Mouse (Mus musculus) embryonic facial prominence, embryonic 15.5 days (tissue): ENCODE results near the gene Acox2. TPM values are rescaled to one million over a fixed set of nuclear protein-coding genes. Genes with fewer than 3 reads are reported as not detected.
A peak's percentile ranks its signal among the peaks of the same experiment; 100 is the strongest.

ENCODE experiments used
- ATAC-seq: fragments of 200-750 bp; cut with Nextera tagmentation; 2 replicates; pipeline ENCODE4 v1.8.0; 2017; ENCODE audit warnings: low read depth, moderate TSS enrichment; ENCODE audit not compliant: insufficient number of reproducible peaks, low FRiP score, low TSS enrichment
- H3K27ac ChIP-seq: fragments of 300-500 bp; sonication (generic); replicated peaks from 2 replicates; pipeline ENCODE4 v1.5.1; 2015; ENCODE audit warnings: mild to moderate bottlenecking, inconsistent platforms
- H3K27me3 ChIP-seq: fragments of 300-500 bp; sonication (generic); 2 replicates; pipeline ENCODE4 v1.6.1; 2015; ENCODE audit warnings: inconsistent platforms
- H3K36me3 ChIP-seq: fragments of 300-500 bp; sonication (generic); 2 replicates; pipeline ENCODE4 v1.6.1; 2015; ENCODE audit warnings: mild to moderate bottlenecking, inconsistent platforms
- H3K4me1 ChIP-seq: fragments of 300-500 bp; sonication (generic); 2 replicates; pipeline ENCODE4 v1.6.1; 2015; ENCODE audit warnings: inconsistent platforms
- H3K4me2 ChIP-seq: fragments of 300-500 bp; sonication (generic); replicated peaks from 2 replicates; pipeline ENCODE4 v1.6.1; 2015; ENCODE audit warnings: mild to moderate bottlenecking, inconsistent platforms
- H3K4me3 ChIP-seq: fragments of 300-500 bp; sonication (generic); replicated peaks from 2 replicates; pipeline ENCODE4 v1.5.1; 2015; ENCODE audit warnings: mild to moderate bottlenecking, inconsistent platforms
- H3K9ac ChIP-seq: fragments of 300-500 bp; sonication (generic); 2 replicates; pipeline ENCODE4 v1.6.1; 2015; ENCODE audit warnings: inconsistent platforms
- H3K9me3 ChIP-seq: fragments of 300-500 bp; sonication (generic); replicated peaks from 2 replicates; pipeline ENCODE4 v1.6.1; 2016; ENCODE audit warnings: inconsistent platforms
- WGBS: fragments of 180-500 bp; shearing (Covaris S2); methylation state at CpG from one replicate; pipeline ENCODE4 v1.1.7; 2015; 5-methylcytosine and 5-hydroxymethylcytosine counted together
- polyA plus RNA-seq: library from polyadenylated mRNA; unstranded; fragments of >200 nt; fragmentation: Nextera tagmentation; extraction: Ambion mirVana; gene quantifications from 2 replicates; pipeline ENCODE4 v1.2.1, GENCODE M21; 2015

The Acox2 gene
- polyA plus RNA-seq, 1 experiment from 2014 or later, result 3.7 TPM

- H3K27me3 ChIP-seq, result no peaks in the 10 kb centered on the region
- H3K27ac ChIP-seq, result no peak overlapping the region
- H3K4me3 ChIP-seq, result no peak overlapping the region
- H3K36me3 ChIP-seq, result peaks cover 10% of the 10 kb centered on the region; the same call in 1 of the 2 replicates
- no peaks in the 10 kb centered on the region for H3K4me1 ChIP-seq
- no peaks in the 10 kb centered on the region for H3K9me3 ChIP-seq
- WGBS, result 95% methylated on average over 16 of the region's 16 CpGs
- H3K9ac ChIP-seq, result no peak overlapping the region
- ATAC-seq, result no peak
- no peak overlapping the region for H3K4me2 ChIP-seq
These were observed 36.6 kb downstream of the Acox2 start for GRCm38 (mm10) chr14:8222561-8222960.

- WGBS, result 85% methylated on average over 2 of the region's 2 CpGs
- Histone ChIP-seq H3K4me1 (no peaks in the 10 kb centered on the region), H3K9me3 (no peaks in the 10 kb centered on the region), H3K4me2 (no peak overlapping the region), H3K27ac (no peak overlapping the region), H3K27me3 (no peaks in the 10 kb centered on the region), H3K4me3 (no peak overlapping the region), H3K9ac (no peak overlapping the region), H3K36me3 (peaks cover 10% of the 10 kb centered on the region; the same call in 1 of the 2 replicates)
- ATAC-seq, result no peak
These were observed 38.2 kb downstream of the Acox2 start for GRCm38 (mm10) chr14:8220912-8221311.

- 62% methylated on average over 7 of the region's 7 CpGs for WGBS
These were observed 38.8 kb downstream of the Acox2 start for GRCm38 (mm10) chr14:8220306-8220705.

GRCm38 (mm10) chr14:8219876-8220275 lies 39.3 kb downstream of the Acox2 start:
- no peaks in the 10 kb centered on the region for H3K9me3 ChIP-seq
- WGBS, result 73% methylated on average over 11 of the region's 11 CpGs
- H3K36me3 ChIP-seq, result peaks cover 10% of the 10 kb centered on the region; the same call in 1 of the 2 replicates
- H3K27me3 ChIP-seq, result no peaks in the 10 kb centered on the region
- ATAC-seq, result no peak
- peaks cover 8% of the 10 kb centered on the region; the same call in 1 of the 2 replicates for H3K4me1 ChIP-seq
- H3K27ac ChIP-seq, result no peak overlapping the region
- H3K4me2 ChIP-seq, result no peak overlapping the region
- no peak overlapping the region for H3K4me3 ChIP-seq
- H3K9ac ChIP-seq, result no peak overlapping the region

More at GRCm38 (mm10) chr14:8220306-8220705, 38.8 kb downstream of the Acox2 start:
- H3K27me3 ChIP-seq, result no peaks in the 10 kb centered on the region
- ATAC-seq, result no peak
- H3K4me1 ChIP-seq, result peaks cover 5% of the 10 kb centered on the region; the same call in 1 of the 2 replicates
- H3K4me3 ChIP-seq, result no peak overlapping the region
- H3K36me3 ChIP-seq, result peaks cover 10% of the 10 kb centered on the region; the same call in 1 of the 2 replicates
- no peaks in the 10 kb centered on the region for H3K9me3 ChIP-seq
- no peak overlapping the region for H3K27ac ChIP-seq
- H3K4me2 ChIP-seq, result no peak overlapping the region
- H3K9ac ChIP-seq, result no peak overlapping the region

- ATAC-seq, result no peak
- peaks cover 8% of the 10 kb centered on the region; the same call in 1 of the 2 replicates for H3K4me1 ChIP-seq
- H3K4me2 ChIP-seq, result no peak overlapping the region
- no peaks in the 10 kb centered on the region for H3K9me3 ChIP-seq
- H3K4me3 ChIP-seq, result no peak overlapping the region
- H3K27me3 ChIP-seq, result no peaks in the 10 kb centered on the region
- H3K27ac ChIP-seq, result no peak overlapping the region
- H3K36me3 ChIP-seq, result peaks cover 10% of the 10 kb centered on the region; the same call in 1 of the 2 replicates
- no peak overlapping the region for H3K9ac ChIP-seq
- 45% methylated on average over 10 of the region's 10 CpGs for WGBS
These were observed 40.3 kb downstream of the Acox2 start for GRCm38 (mm10) chr14:8218730-8219380.

GRCm38 (mm10) chr14:8218238-8218637 lies 40.9 kb downstream of the Acox2 start:
- WGBS, result 57% methylated on average over 7 of the region's 7 CpGs
- Histone ChIP-seq H3K9ac (no peak overlapping the region), H3K36me3 (peaks cover 10% of the 10 kb centered on the region; the same call in 1 of the 2 replicates), H3K27me3 (no peaks in the 10 kb centered on the region), H3K9me3 (no peaks in the 10 kb centered on the region), H3K4me2 (no peak overlapping the region), H3K4me3 (no peak overlapping the region), H3K27ac (no peak overlapping the region), H3K4me1 (peaks cover 8% of the 10 kb centered on the region; the same call in 1 of the 2 replicates)
- ATAC-seq, result no peak

- Histone ChIP-seq H3K4me2 (no peak overlapping the region), H3K9ac (no peak overlapping the region), H3K27ac (no peak overlapping the region), H3K4me3 (no peak overlapping the region), H3K9me3 (no peaks in the 10 kb centered on the region), H3K27me3 (no peaks in the 10 kb centered on the region), H3K36me3 (no peaks in the 10 kb centered on the region), H3K4me1 (peaks cover 8% of the 10 kb centered on the region; the same call in 1 of the 2 replicates)
- WGBS, result 65% methylated on average over 5 of the region's 5 CpGs
- ATAC-seq, result no peak
These were observed 43.1 kb downstream of the Acox2 start for GRCm38 (mm10) chr14:8216100-8216499.

GRCm38 (mm10) chr14:8215208-8215778 lies 43.9 kb downstream of the Acox2 start:
- H3K9ac ChIP-seq, result no peak overlapping the region

GRCm38 (mm10) chr14:8214299-8215207 lies 44.6 kb downstream of the Acox2 start:
- WGBS, result 2% methylated on average over 63 of the region's 63 CpGs

More at GRCm38 (mm10) chr14:8215208-8215778, 43.9 kb downstream of the Acox2 start:
- Histone ChIP-seq H3K36me3 (no peaks in the 10 kb centered on the region), H3K9me3 (no peaks in the 10 kb centered on the region), H3K27me3 (no peaks in the 10 kb centered on the region), H3K4me3 (peak overlapping the region; percentile 79), H3K4me2 (peak overlapping the region; percentile 68), H3K4me1 (peaks cover 8% of the 10 kb centered on the region; the same call in 1 of the 2 replicates), H3K27ac (no peak overlapping the region)
- 21% methylated on average over 21 of the region's 21 CpGs for WGBS
- ATAC-seq, result no peak

GRCm38 (mm10) chr14:8213803-8214224 lies 45.3 kb downstream of the Acox2 start, which contains the start of gene Kctd6:
Kctd6 (plus strand) TSS chr14:8214140.
- WGBS, result 1% methylated on average over 32 of the region's 49 CpGs
- H3K36me3 ChIP-seq, result no peaks in the 10 kb centered on the region
- peak; percentile 97 for ATAC-seq

More at GRCm38 (mm10) chr14:8214299-8215207, 44.6 kb downstream of the Acox2 start:
- ATAC-seq, result peak; percentile 81
- Histone ChIP-seq H3K4me2 (peak overlapping the region; percentile 68), H3K9ac (peak overlapping the region; percentile 82), H3K4me3 (peak overlapping the region; percentile 79), H3K27ac (peak overlapping the region; percentile 96), H3K9me3 (no peaks in the 10 kb centered on the region), H3K36me3 (no peaks in the 10 kb centered on the region), H3K4me1 (peaks cover 8% of the 10 kb centered on the region; the same call in 1 of the 2 replicates), H3K27me3 (no peaks in the 10 kb centered on the region)

More at GRCm38 (mm10) chr14:8213803-8214224, 45.3 kb downstream of the Acox2 start, which contains the start of gene Kctd6:
- peak within 1 kb of the TSS; percentile 96 for H3K27ac ChIP-seq
- H3K9ac ChIP-seq, result peak within 1 kb of the TSS; percentile 82
- peak within 1 kb of the TSS; percentile 68 for H3K4me2 ChIP-seq
- H3K9me3 ChIP-seq, result no peaks in the 10 kb centered on the region
- peak within 1 kb of the TSS; percentile 79 for H3K4me3 ChIP-seq
- H3K27me3 ChIP-seq, result no peaks in the 10 kb centered on the region
- H3K4me1 ChIP-seq, result peaks cover 8% of the 10 kb centered on the region; the same call in 1 of the 2 replicates
